Mouse (Mus musculus): Measurements from ENCODE around the gene Frmd4a.

DNA sequence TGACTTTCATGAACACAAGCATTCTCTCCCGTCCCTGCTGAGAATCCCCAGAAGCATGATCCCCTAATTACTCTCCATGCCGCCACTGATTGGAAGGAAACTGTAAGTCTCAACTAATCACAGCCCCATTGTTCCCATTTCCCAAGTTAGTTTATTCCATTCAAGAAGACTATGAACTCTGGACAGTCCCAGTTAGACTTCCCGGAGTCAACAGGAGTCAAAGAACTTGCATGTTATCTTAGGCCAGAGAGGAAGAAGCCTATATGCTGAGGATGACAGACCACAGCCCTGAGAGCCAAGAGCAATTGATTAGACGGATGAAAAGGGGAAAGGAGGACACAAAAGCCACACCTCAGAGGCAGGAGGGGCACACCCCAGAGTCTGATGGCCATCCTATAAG is 458.5 kb downstream of the Frmd4a start:
- TF ChIP-seq CTCF (IDR thresholded peaks at IDR 0.05; ENCODE audit: extremely low read depth, insufficient read length, insufficient replicate concordance, low read depth, low read length): no peak
- no peak for TF ChIP-seq POLR2A (IDR thresholded peaks at IDR 0.05; ENCODE audit: low read depth, low read length)
